Comparison of ENCODE assay signal across 8 mouse cellular contexts in genomic region chr11:5485193-5486011, GRCm38 (mm10). TPM values are rescaled to one million over a fixed set of nuclear protein-coding genes. Genes with fewer than 3 reads are reported as not detected.
A peak's percentile ranks its signal among the peaks of the same experiment; 100 is the strongest.
DNase-seq lines count a peak whose midpoint lies in the region; ATAC-seq and TF ChIP-seq lines count a peak whose summit lies in the region.

No protein-coding gene starts in this region.

- peak; percentile 86 for TF ChIP-seq CTCF in cerebellum, adult 2 months (IDR thresholded peaks at IDR 0.05; ENCODE audit: borderline replicate concordance, insufficient read depth, low read depth, low read length)
- peak; percentile 90 for TF ChIP-seq CTCF in forebrain, postnatal 0 days (IDR thresholded peaks at IDR 0.05; ENCODE audit: low read depth)
- peak; percentile 87 for TF ChIP-seq CTCF in layer of hippocampus, adult 2 months (conservative IDR thresholded peaks at IDR 0.05)
- TF ChIP-seq CTCF in lung, adult 2 months (IDR thresholded peaks at IDR 0.05; ENCODE audit: insufficient read depth, low read length) = peak; percentile 92

- H3K27me3 ChIP-seq in cerebellum, adult 2 months (ENCODE audit: control insufficient read depth, insufficient read depth, low read length) = no peaks in the 10 kb centered on the region
- no peaks in the 10 kb centered on the region for H3K27me3 ChIP-seq in forebrain, postnatal 0 days (ENCODE audit: insufficient read depth, low read length)
- H3K27me3 ChIP-seq in neural tube, embryonic 15.5 days (replicated peaks) = no peaks in the 10 kb centered on the region

- peak overlapping the region; percentile 80 for H3K4me3 ChIP-seq in cerebellum, adult 2 months (replicated peaks; ENCODE audit: insufficient read depth, low read depth, low read length)
- H3K4me3 ChIP-seq in forebrain, postnatal 0 days (ENCODE audit: low read depth, low read length) = peak overlapping the region; percentile 33
- H3K4me3 ChIP-seq in layer of hippocampus, adult 2 months = peak overlapping the region; percentile 62
- peak overlapping the region; percentile 67 for H3K4me3 ChIP-seq in lung, adult 2 months (replicated peaks; ENCODE audit: extremely low read depth, low read depth, low read length)
- H3K4me3 ChIP-seq in neural tube, embryonic 15.5 days (replicated peaks) = peak overlapping the region; percentile 42

- H3K9me3 ChIP-seq in forebrain, postnatal 0 days (ENCODE audit: low read length) = no peaks in the 10 kb centered on the region
- no peaks in the 10 kb centered on the region for H3K9me3 ChIP-seq in neural tube, embryonic 15.5 days (replicated peaks)

- 2% methylated on average over 15 of the region's 15 CpGs for WGBS in cerebellum, adult 2 months
- WGBS in forebrain, postnatal 0 days = 18% methylated on average over 15 of the region's 15 CpGs
- WGBS in lung, adult 2 months = 4% methylated on average over 15 of the region's 15 CpGs
- 10% methylated on average over 15 of the region's 15 CpGs for WGBS in neural tube, embryonic 15.5 days

- H3K4me2 ChIP-seq in forebrain, postnatal 0 days (ENCODE audit: low read depth) = peak overlapping the region; percentile 55
- peak overlapping the region; percentile 70 for H3K4me2 ChIP-seq in neural tube, embryonic 15.5 days

- H3K27ac ChIP-seq in cerebellum, adult 2 months (ENCODE audit: insufficient read depth, low read length) = no peak overlapping the region
- H3K27ac ChIP-seq in forebrain, postnatal 0 days (ENCODE audit: low read depth, low read length) = no peak overlapping the region
- peak overlapping the region; percentile 56 for H3K27ac ChIP-seq in layer of hippocampus, adult 2 months
- H3K27ac ChIP-seq in neural tube, embryonic 15.5 days (replicated peaks) = peak overlapping the region; percentile 56

- peak; percentile 36; the same call in 1 of the 2 replicates for TF ChIP-seq POLR2A in cerebellum, adult 2 months (IDR thresholded peaks at IDR 0.05; ENCODE audit: borderline replicate concordance, insufficient read depth, low read length)
- peak; percentile 48; the same call in 1 of the 2 replicates for TF ChIP-seq POLR2A in lung, adult 2 months (IDR thresholded peaks at IDR 0.05; ENCODE audit: borderline replicate concordance, extremely low read depth, low read depth, low read length)

- peak; percentile 86 for ATAC-seq in forebrain, postnatal 0 days
- peak; percentile 81 for ATAC-seq in neural tube, embryonic 15.5 days (ENCODE audit: low FRiP score)

- DNase-seq in MEL-GATA-1-ER (ENCODE audit: extremely low read depth, low read depth) = peak; percentile 84
- peak; percentile 82 to 88 for DNase-seq in cerebellum, adult 2 months
- DNase-seq in forebrain, postnatal 0 days = peak; percentile 93
- peak; percentile 91 for DNase-seq in heart, postnatal 4 days
- DNase-seq in layer of hippocampus, adult 2 months (ENCODE audit: low spot score in 2 of 2) = peak; percentile 82 to 87
- peak; percentile 75 for DNase-seq in lung, adult 2 months
- DNase-seq in testis, postnatal 10 days (ENCODE audit: low spot score) = peak; percentile 88

- H3K36me3 ChIP-seq in forebrain, postnatal 0 days (ENCODE audit: insufficient read depth) = no peaks in the 10 kb centered on the region
- no peaks in the 10 kb centered on the region for H3K36me3 ChIP-seq in neural tube, embryonic 15.5 days

- peak overlapping the region; percentile 41 for H3K9ac ChIP-seq in forebrain, postnatal 0 days
- peak overlapping the region; percentile 40 for H3K9ac ChIP-seq in neural tube, embryonic 15.5 days (replicated peaks)

- H3K4me1 ChIP-seq in cerebellum, adult 2 months (ENCODE audit: control insufficient read depth, insufficient read depth, low read length) = 0 out of 2 replicates have a peak, but pooled peaks cover 3% of the 10 kb centered on the region
- 0 out of 2 replicates have a peak, but pooled peaks cover 5% of the 10 kb centered on the region for H3K4me1 ChIP-seq in forebrain, postnatal 0 days (ENCODE audit: insufficient read depth)
- H3K4me1 ChIP-seq in lung, adult 2 months (ENCODE audit: control insufficient read depth, insufficient read depth, low read length) = no peaks in the 10 kb centered on the region; the same call in 1 of the 2 replicates
- H3K4me1 ChIP-seq in neural tube, embryonic 15.5 days = peaks cover 8% of the 10 kb centered on the region

RNA-seq across cellular contexts. Expression of gene Xbp1, which starts 35.1 kb away (rescaled TPM):
- polyA plus RNA-seq in cerebellum, adult 2 months (2012; rRNA removed) = 64.5 and 69.7 TPM in 2 replicates
- total RNA-seq in forebrain, postnatal 0 days (2014; rRNA removed) = 120 and 140 TPM in 2 replicates
- polyA plus RNA-seq in forebrain, postnatal 0 days (2015; fragmentation: Nextera tagmentation; extraction: Ambion mirVana) = 100 and 107 TPM in 2 replicates
- 10 to 100 TPM; 51.2 to 65.4 TPM for total RNA-seq in heart, postnatal 4 days (2021)
- total RNA-seq in layer of hippocampus, adult 2 months (2021) = 10 to 100 TPM; 87.6 to 94.5 TPM
- 123 and 131 TPM in 2 replicates for polyA plus RNA-seq in lung, adult 2 months (2012; rRNA removed)
- polyA plus RNA-seq in neural tube, embryonic 15.5 days (2015; fragmentation: Nextera tagmentation; extraction: Ambion mirVana) = 154 and 184 TPM in 2 replicates

RNA-seq across cellular contexts. Expression of gene Znrf3, which starts 40.8 kb away (rescaled TPM):
- polyA plus RNA-seq in cerebellum, adult 2 months (2012; rRNA removed) = 5.4 and 5.8 TPM in 2 replicates
- 7.5 and 9.1 TPM in 2 replicates for total RNA-seq in forebrain, postnatal 0 days (2014; rRNA removed)
- 4.6 and 8.3 TPM in 2 replicates for polyA plus RNA-seq in forebrain, postnatal 0 days (2015; fragmentation: Nextera tagmentation; extraction: Ambion mirVana)
- total RNA-seq in heart, postnatal 4 days (2021) = 10 to 100 TPM; 15.2 to 18.0 TPM
- total RNA-seq in layer of hippocampus, adult 2 months (2021) = 10 to 100 TPM; 20.2 to 24.1 TPM
- 10.8 and 14.4 TPM in 2 replicates for polyA plus RNA-seq in lung, adult 2 months (2012; rRNA removed)
- polyA plus RNA-seq in neural tube, embryonic 15.5 days (2015; fragmentation: Nextera tagmentation; extraction: Ambion mirVana) = 7.2 and 8.5 TPM in 2 replicates

RNA-seq across cellular contexts. Expression of gene Ccdc117, which starts 56.6 kb away (rescaled TPM):
- polyA plus RNA-seq in cerebellum, adult 2 months (2012; rRNA removed) = 12.5 and 13.1 TPM in 2 replicates
- 14.4 and 14.7 TPM in 2 replicates for total RNA-seq in forebrain, postnatal 0 days (2014; rRNA removed)
- 6.6 and 7.0 TPM in 2 replicates for polyA plus RNA-seq in forebrain, postnatal 0 days (2015; fragmentation: Nextera tagmentation; extraction: Ambion mirVana)
- total RNA-seq in heart, postnatal 4 days (2021) = 10 to 100 TPM; 11.3 to 14.1 TPM
- total RNA-seq in layer of hippocampus, adult 2 months (2021) = 10 to 100 TPM; 11.8 to 13.9 TPM
- polyA plus RNA-seq in lung, adult 2 months (2012; rRNA removed) = 7.9 and 8.7 TPM in 2 replicates
- 11.2 and 13.0 TPM in 2 replicates for polyA plus RNA-seq in neural tube, embryonic 15.5 days (2015; fragmentation: Nextera tagmentation; extraction: Ambion mirVana)

Comparison
In these comparisons a context has a peak if more than half of its experiments do, and no peak if none do; other contexts are left out.
1. H3K27ac ChIP-seq: peak in layer of hippocampus, adult 2 months (single experiment) and neural tube, embryonic 15.5 days (single experiment); none in cerebellum, adult 2 months (single experiment) and forebrain, postnatal 0 days (single experiment).
2. Peak in every context shown above with its lines, with median percentiles within 50 percentile points of each other: DNase-seq, H3K4me3 ChIP-seq and CTCF ChIP-seq.